Mouse (Mus musculus): ENCODE results near the gene Spon2. TPM values are rescaled to one million over a fixed set of nuclear protein-coding genes. Genes with fewer than 3 reads are reported as not detected.

The Spon2 gene
- polyA plus RNA-seq, 1 experiment from 2014 or later: 2.7 TPM

- Histone ChIP-seq H3K27ac (replicated peaks) (no peak overlapping the region), H3K9ac (no peak overlapping the region), H3K4me1 (replicated peaks) (peaks cover 7% of the 10 kb centered on the region; the same call in 1 of the 2 replicates), H3K36me3 (no peaks in the 10 kb centered on the region), H3K27me3 (no peaks in the 10 kb centered on the region), H3K9me3 (no peaks in the 10 kb centered on the region), H3K4me3 (no peak overlapping the region), H3K4me2 (no peak overlapping the region)
- ATAC-seq (ENCODE audit: low read depth): no peak
- WGBS: 57% methylated on average over 5 of the region's 5 CpGs
Measured at GRCm38 (mm10) chr5:33230285-33230684, 12.0 kb upstream of the Spon2 start.

GRCm38 (mm10) chr5:33228428-33228827 is 10.2 kb upstream of the Spon2 start:
- WGBS: 71% methylated on average over 5 of the region's 5 CpGs
- H3K4me1 ChIP-seq (replicated peaks): peaks cover 7% of the 10 kb centered on the region; the same call in 1 of the 2 replicates
- no peak overlapping the region for H3K27ac ChIP-seq (replicated peaks)
- H3K9ac ChIP-seq: no peak overlapping the region
- no peak overlapping the region for H3K4me2 ChIP-seq
- no peak for ATAC-seq (ENCODE audit: low read depth)
- H3K27me3 ChIP-seq: no peaks in the 10 kb centered on the region
- no peak overlapping the region for H3K4me3 ChIP-seq
- H3K9me3 ChIP-seq: no peaks in the 10 kb centered on the region
- no peaks in the 10 kb centered on the region for H3K36me3 ChIP-seq

GRCm38 (mm10) chr5:33225673-33226072 is 7.4 kb upstream of the Spon2 start:
- Histone ChIP-seq H3K27ac (replicated peaks) (no peak overlapping the region), H3K9me3 (no peaks in the 10 kb centered on the region), H3K4me1 (replicated peaks) (peaks cover 7% of the 10 kb centered on the region; the same call in 1 of the 2 replicates), H3K4me3 (no peak overlapping the region), H3K36me3 (no peaks in the 10 kb centered on the region), H3K9ac (no peak overlapping the region), H3K27me3 (no peaks in the 10 kb centered on the region), H3K4me2 (no peak overlapping the region)
- WGBS: 86% methylated on average over 5 of the region's 5 CpGs
- ATAC-seq (ENCODE audit: low read depth): no peak

GRCm38 (mm10) chr5:33224491-33224890 is 6.2 kb upstream of the Spon2 start:
- WGBS: 74% methylated on average over 7 of the region's 7 CpGs
- ATAC-seq (ENCODE audit: low read depth): no peak
- Histone ChIP-seq H3K9ac (no peak overlapping the region), H3K27me3 (no peaks in the 10 kb centered on the region), H3K36me3 (no peaks in the 10 kb centered on the region), H3K9me3 (no peaks in the 10 kb centered on the region), H3K4me2 (no peak overlapping the region), H3K4me3 (no peak overlapping the region), H3K27ac (replicated peaks) (no peak overlapping the region), H3K4me1 (replicated peaks) (peaks cover 6% of the 10 kb centered on the region; the same call in 1 of the 2 replicates)

- ATAC-seq (ENCODE audit: low read depth): no peak
Measured at GRCm38 (mm10) chr5:33222841-33223744, 4.8 kb upstream of the Spon2 start.

GRCm38 (mm10) chr5:33222389-33222788 is 4.1 kb upstream of the Spon2 start:
- Histone ChIP-seq H3K27me3 (no peaks in the 10 kb centered on the region), H3K9ac (no peak overlapping the region), H3K4me3 (no peak overlapping the region), H3K9me3 (no peaks in the 10 kb centered on the region), H3K36me3 (no peaks in the 10 kb centered on the region), H3K27ac (replicated peaks) (no peak overlapping the region), H3K4me2 (no peak overlapping the region), H3K4me1 (replicated peaks) (peaks cover 24% of the 10 kb centered on the region)
- no peak for ATAC-seq (ENCODE audit: low read depth)
- 78% methylated on average over 6 of the region's 6 CpGs for WGBS

More at GRCm38 (mm10) chr5:33222841-33223744, 4.8 kb upstream of the Spon2 start:
- no peak overlapping the region for H3K9ac ChIP-seq
- H3K9me3 ChIP-seq: no peaks in the 10 kb centered on the region
- 77% methylated on average over 9 of the region's 9 CpGs for WGBS
- H3K4me1 ChIP-seq (replicated peaks): peaks cover 17% of the 10 kb centered on the region; the same call in 1 of the 2 replicates
- no peaks in the 10 kb centered on the region for H3K36me3 ChIP-seq
- no peak overlapping the region for H3K4me3 ChIP-seq
- H3K27me3 ChIP-seq: no peaks in the 10 kb centered on the region
- H3K4me2 ChIP-seq: no peak overlapping the region
- no peak overlapping the region for H3K27ac ChIP-seq (replicated peaks)

GRCm38 (mm10) chr5:33220350-33221044 is 2.2 kb upstream of the Spon2 start:
- no peak for ATAC-seq (ENCODE audit: low read depth)
- H3K27ac ChIP-seq (replicated peaks): no peak overlapping the region
- WGBS: 63% methylated on average over 10 of the region's 10 CpGs

GRCm38 (mm10) chr5:33219831-33220230 is 1.6 kb upstream of the Spon2 start:
- H3K27me3 ChIP-seq: no peaks in the 10 kb centered on the region
- no peak overlapping the region for H3K27ac ChIP-seq (replicated peaks)
- H3K4me1 ChIP-seq (replicated peaks): peaks cover 27% of the 10 kb centered on the region
- WGBS: 88% methylated on average over 4 of the region's 4 CpGs
- H3K9me3 ChIP-seq: no peaks in the 10 kb centered on the region
- no peak overlapping the region for H3K4me2 ChIP-seq
- ATAC-seq (ENCODE audit: low read depth): no peak
- H3K36me3 ChIP-seq: no peaks in the 10 kb centered on the region
- no peak overlapping the region for H3K9ac ChIP-seq
- no peak overlapping the region for H3K4me3 ChIP-seq

More at GRCm38 (mm10) chr5:33220350-33221044, 2.2 kb upstream of the Spon2 start:
- H3K27me3 ChIP-seq: no peaks in the 10 kb centered on the region
- H3K36me3 ChIP-seq: no peaks in the 10 kb centered on the region
- H3K9ac ChIP-seq: no peak overlapping the region
- H3K4me1 ChIP-seq (replicated peaks): peaks cover 27% of the 10 kb centered on the region
- no peaks in the 10 kb centered on the region for H3K9me3 ChIP-seq
- H3K4me3 ChIP-seq: no peak overlapping the region
- no peak overlapping the region for H3K4me2 ChIP-seq

GRCm38 (mm10) chr5:33218746-33219449 is 643 bp upstream of the Spon2 start:
- no peaks in the 10 kb centered on the region for H3K27me3 ChIP-seq
- H3K9me3 ChIP-seq: no peaks in the 10 kb centered on the region
- no peaks in the 10 kb centered on the region for H3K36me3 ChIP-seq
- no peak for ATAC-seq (ENCODE audit: low read depth)
- H3K27ac ChIP-seq (replicated peaks): no peak overlapping the region
- no peak overlapping the region for H3K9ac ChIP-seq
- 75% methylated on average over 20 of the region's 20 CpGs for WGBS
- no peak overlapping the region for H3K4me3 ChIP-seq
- H3K4me1 ChIP-seq (replicated peaks): peaks cover 27% of the 10 kb centered on the region
- no peak overlapping the region for H3K4me2 ChIP-seq

GRCm38 (mm10) chr5:33217663-33218062 is 592 bp downstream of the Spon2 start:
- no peak overlapping the region for H3K9ac ChIP-seq
- no peak for ATAC-seq (ENCODE audit: low read depth)
- no peak overlapping the region for H3K27ac ChIP-seq (replicated peaks)
- H3K27me3 ChIP-seq: no peaks in the 10 kb centered on the region
- WGBS: 26% methylated on average over 3 of the region's 3 CpGs
- H3K4me2 ChIP-seq: no peak overlapping the region
- H3K9me3 ChIP-seq: no peaks in the 10 kb centered on the region
- no peaks in the 10 kb centered on the region for H3K36me3 ChIP-seq
- no peak overlapping the region for H3K4me3 ChIP-seq
- H3K4me1 ChIP-seq (replicated peaks): peaks cover 27% of the 10 kb centered on the region

- H3K36me3 ChIP-seq: no peaks in the 10 kb centered on the region
- H3K9me3 ChIP-seq: no peaks in the 10 kb centered on the region
- H3K4me3 ChIP-seq: no peak overlapping the region
- 73% methylated on average over 4 of the region's 4 CpGs for WGBS
- no peak for ATAC-seq (ENCODE audit: low read depth)
- no peaks in the 10 kb centered on the region for H3K27me3 ChIP-seq
- peaks cover 26% of the 10 kb centered on the region for H3K4me1 ChIP-seq (replicated peaks)
- no peak overlapping the region for H3K27ac ChIP-seq (replicated peaks)
- H3K9ac ChIP-seq: no peak overlapping the region
- no peak overlapping the region for H3K4me2 ChIP-seq
Measured at GRCm38 (mm10) chr5:33214723-33215122, 3.5 kb downstream of the Spon2 start.

- ATAC-seq (ENCODE audit: low read depth): no peak
- H3K27me3 ChIP-seq: no peaks in the 10 kb centered on the region
- H3K4me1 ChIP-seq (replicated peaks): no peaks in the 10 kb centered on the region
- H3K9ac ChIP-seq: no peak overlapping the region
- WGBS: 85% methylated on average over 5 of the region's 5 CpGs
- no peak overlapping the region for H3K27ac ChIP-seq (replicated peaks)
- H3K9me3 ChIP-seq: no peaks in the 10 kb centered on the region
- H3K4me2 ChIP-seq: no peak overlapping the region
- H3K4me3 ChIP-seq: no peak overlapping the region
- H3K36me3 ChIP-seq: no peaks in the 10 kb centered on the region
Measured at GRCm38 (mm10) chr5:33211254-33211653, 7.0 kb downstream of the Spon2 start.

Measured in neural tube, embryonic 13.5 days (tissue).